Mouse (Mus musculus) ES-E14 (cell line): ENCODE data around the gene Gm17509. TPM values are rescaled to one million over a fixed set of nuclear protein-coding genes. Genes with fewer than 3 reads are reported as not detected.

Source experiments
- DNase-seq: peaks from one replicate; pipeline ENCODE4 v3.0.0-alpha.2; 2013; ENCODE audit warnings: low read depth, low spot score
- H3K27ac ChIP-seq: 2 replicates; pipeline ENCODE4 v1.5.1; 2012; ENCODE audit warnings: low read depth, mild to moderate bottlenecking, low read length, moderate library complexity, mixed read lengths; ENCODE audit not compliant: poor library complexity, insufficient read depth, severe bottlenecking
- H3K36me3 ChIP-seq: 2 replicates; pipeline ENCODE4 v1.6.1; 2012; ENCODE audit warnings: mild to moderate bottlenecking, low read length, moderate library complexity, mixed read lengths; ENCODE audit not compliant: control insufficient read depth, poor library complexity, insufficient read depth, severe bottlenecking
- H3K4me1 ChIP-seq, 2 experiments: fragments of 150-350 bp in 1 of 2; sonication (generic) in 1 of 2; 2 replicates each; pipeline ENCODE4 v1.6.1; 2012; ENCODE audit warnings: low read length in 2 of 2, mild to moderate bottlenecking in 1 of 2, mixed read lengths in 1 of 2; ENCODE audit not compliant: control insufficient read depth in 2 of 2, insufficient read depth in 2 of 2, poor library complexity in 1 of 2
- H3K4me3 ChIP-seq, 2 experiments: fragments of 150-350 bp in 1 of 2; sonication (generic) in 1 of 2; 2 replicates each; pipeline ENCODE4 v1.5.1; 2012; ENCODE audit warnings: low read length in 2 of 2, low read depth in 1 of 2, mild to moderate bottlenecking in 1 of 2, mixed read lengths in 1 of 2; ENCODE audit not compliant: insufficient read depth in 1 of 2, poor library complexity in 1 of 2, severe bottlenecking in 1 of 2
- H3K9ac ChIP-seq: 2 replicates; pipeline ENCODE4 v1.6.1; 2012; ENCODE audit warnings: low read depth, mild to moderate bottlenecking, low read length, mixed read lengths; ENCODE audit not compliant: poor library complexity, insufficient read depth, severe bottlenecking
- H3K9me3 ChIP-seq: fragments of 150-350 bp; sonication (generic); 2 replicates; pipeline ENCODE4 v1.6.1; 2012; ENCODE audit warnings: low read depth, mild to moderate bottlenecking, low read length; ENCODE audit not compliant: control insufficient read depth, insufficient read depth
- CHD2 ChIP-seq: IDR thresholded peaks from 2 replicates; pipeline ENCODE4 v1.6.1; 2014; ENCODE audit warnings: mild to moderate bottlenecking, low read depth, low read length, inconsistent platforms
- HCFC1 ChIP-seq: IDR thresholded peaks from 2 replicates; pipeline ENCODE4 v1.6.1; 2012; ENCODE audit warnings: low read length, inconsistent platforms, borderline replicate concordance; ENCODE audit not compliant: insufficient read depth
- MAFK ChIP-seq: IDR thresholded peaks from 2 replicates; pipeline ENCODE4 v1.6.1; 2014; ENCODE audit warnings: mild to moderate bottlenecking, low read depth, low read length, inconsistent platforms; ENCODE audit not compliant: insufficient read depth
- ZC3H11A ChIP-seq: IDR thresholded peaks from 2 replicates; pipeline ENCODE4 v1.6.1; 2012; ENCODE audit warnings: low read depth, mild to moderate bottlenecking, inconsistent platforms, low read length, borderline replicate concordance
- ZNF384 ChIP-seq: IDR thresholded peaks from 2 replicates; pipeline ENCODE4 v1.6.1; 2012; ENCODE audit warnings: low read depth, low read length, inconsistent platforms
- in situ Hi-C, 2 experiments: fragments of 600-800 bp; cut with MboI; formaldehyde crosslinking; loops; one replicate each; pipeline ENCODE4 v1.15.1; 2025; ENCODE audit warnings: low sequenced_read_pairs in 2 of 2, inconsistent platforms in 1 of 2; ENCODE audit not compliant: unreplicated experiment in 2 of 2
- total RNA-seq: library from RNA; depleted of rRNA; stranded (reverse); fragments of 300-350 nt; gene quantifications from 2 replicates; pipeline ENCODE4 v1.2.3, GENCODE M21; 2012; rRNA removed

Gene Gm17509
- total RNA-seq: 1.3 and 5.5 TPM in 2 replicates

GRCm38 (mm10) chr13:117220501-117221321, at the start of gene Gm17509:
TSS of gene Gm17509 (minus strand) at chr13:117221075.
- Histone ChIP-seq H3K9ac (peak within 1 kb of the TSS; percentile 88), H3K4me1 (peaks cover 5 to 15% of the 10 kb centered on the region in 2 experiments; a peak in 3 of 4 replicates), H3K36me3 (peaks cover 9% of the 10 kb centered on the region; the same call in 1 of the 2 replicates), H3K9me3 (no peaks in the 10 kb centered on the region), H3K4me3 (peak within 1 kb of the TSS; percentile 89 to 93), H3K27ac (peak within 1 kb of the TSS; percentile 93)
- in situ Hi-C loops: no loop called here
- TF ChIP-seq CHD2 (no peak), MAFK (no peak), ZNF384 (no peak), HCFC1 (no peak), ZC3H11A (no peak)
- DNase-seq: peak; percentile 40

GRCm38 (mm10) chr13:117267963-117268362, 47.1 kb upstream of the Gm17509 start:
- TF ChIP-seq ZNF384 (no peak), ZC3H11A (no peak), HCFC1 (no peak), CHD2 (no peak), MAFK (no peak)
- no peak overlapping the region for H3K27ac ChIP-seq
- no peak overlapping the region for H3K9ac ChIP-seq
- no peak for DNase-seq
- in situ Hi-C loops: no loop called here
- peaks cover 21% of the 10 kb centered on the region for H3K36me3 ChIP-seq
- H3K4me1 ChIP-seq: no peaks in the 10 kb centered on the region
- H3K4me3 ChIP-seq: no peak overlapping the region
- no peaks in the 10 kb centered on the region for H3K9me3 ChIP-seq

DNA sequence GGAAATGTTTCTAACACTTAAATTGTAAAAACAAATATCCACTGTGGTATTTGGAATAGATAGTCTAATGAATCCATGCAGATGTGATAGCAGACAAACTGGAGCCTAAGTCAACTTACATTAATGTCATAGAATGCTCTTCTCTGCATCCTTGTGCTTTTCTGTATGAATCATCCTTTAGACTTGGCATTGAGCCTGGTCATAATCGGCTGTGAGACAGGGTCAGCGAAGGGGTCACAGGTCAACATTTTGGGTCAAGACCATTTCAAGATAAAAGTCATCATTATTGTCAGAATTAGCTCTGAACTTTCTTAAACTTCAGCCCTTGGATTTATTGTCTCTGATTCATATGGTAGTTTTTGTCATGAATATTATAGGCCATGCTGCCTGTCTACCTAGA, 45.3 kb upstream of the Gm17509 start:
- H3K36me3 ChIP-seq: peaks cover 21% of the 10 kb centered on the region

DNA sequence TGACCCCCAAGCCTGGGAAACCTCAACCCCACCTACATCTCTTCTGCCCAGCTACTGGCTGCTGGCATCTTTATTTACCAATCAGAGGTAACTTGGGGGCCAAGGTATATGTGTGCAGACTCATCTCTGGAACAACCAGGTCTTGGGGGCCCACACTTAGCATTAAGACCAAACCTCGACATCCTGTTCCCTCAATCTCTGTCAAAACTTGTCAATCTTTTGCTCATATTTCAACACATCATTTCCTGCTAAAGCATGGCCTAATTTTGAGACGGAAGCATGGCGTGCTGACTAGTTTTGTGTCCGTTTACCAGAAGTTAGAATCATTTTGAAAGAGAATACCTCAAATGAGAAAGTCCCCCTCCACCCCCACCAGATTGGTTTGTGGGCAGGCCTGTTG, 39.8 kb upstream of the Gm17509 start:
- DNase-seq: no peak
- Histone ChIP-seq H3K4me3 (no peak overlapping the region), H3K27ac (no peak overlapping the region), H3K4me1 (no peaks in the 10 kb centered on the region), H3K36me3 (peaks cover 13% of the 10 kb centered on the region), H3K9ac (no peak overlapping the region), H3K9me3 (no peaks in the 10 kb centered on the region)
- TF ChIP-seq CHD2 (no peak), ZNF384 (no peak), HCFC1 (no peak)
- in situ Hi-C loops: no loop called here

More for the DNA sequence above, 45.3 kb upstream of the Gm17509 start:
- Histone ChIP-seq H3K9me3 (no peaks in the 10 kb centered on the region), H3K27ac (no peak overlapping the region), H3K4me3 (no peak overlapping the region), H3K9ac (no peak overlapping the region), H3K4me1 (no peaks in the 10 kb centered on the region)
- in situ Hi-C loops: no loop called here
- DNase-seq: no peak
- no peak for TF ChIP-seq ZC3H11A
- TF ChIP-seq ZNF384: no peak
- TF ChIP-seq MAFK: no peak
- TF ChIP-seq HCFC1: no peak
